Mouse (Mus musculus): ENCODE data around the gene Fzd2. TPM values are rescaled to one million over a fixed set of nuclear protein-coding genes. Genes with fewer than 3 reads are reported as not detected.

The Fzd2 gene
- polyA plus RNA-seq, 1 experiment: 66.9 TPM

- no peak overlapping the region for H3K4me2 ChIP-seq (ENCODE audit: low read depth)
- no peak for TF ChIP-seq USF1 (IDR thresholded peaks at IDR 0.05; ENCODE audit: low read depth)
- TF ChIP-seq CEBPB (IDR thresholded peaks at IDR 0.05; ENCODE audit: insufficient read depth, poor library complexity, severe bottlenecking): no peak
- no peak for TF ChIP-seq MAX (IDR thresholded peaks at IDR 0.05; ENCODE audit: low read depth)
- TF ChIP-seq POLR2A (IDR thresholded peaks at IDR 0.05; ENCODE audit: insufficient read length, low read depth): no peak
- no peak for TF ChIP-seq SRF (IDR thresholded peaks at IDR 0.05; ENCODE audit: control insufficient read depth, insufficient read length, low read depth)
- no peak for TF ChIP-seq REST (IDR thresholded peaks at IDR 0.05; ENCODE audit: insufficient read depth, insufficient read length)
- TF ChIP-seq TCF3 (IDR thresholded peaks at IDR 0.05; ENCODE audit: insufficient read length, low read depth): no peak
- no peak for TF ChIP-seq POLR2AphosphoS2 (IDR thresholded peaks at IDR 0.05; ENCODE audit: insufficient read length, low read depth)
- TF ChIP-seq MYOG (IDR thresholded peaks at IDR 0.05; ENCODE audit: control insufficient read depth in 1 of 3, insufficient read depth in 1 of 3, insufficient read length in 2 of 3, low read depth in 2 of 3): no peak
- TF ChIP-seq E2F4 (IDR thresholded peaks at IDR 0.05; ENCODE audit: insufficient read depth): no peak
- no peak overlapping the region for H3ac ChIP-seq (ENCODE audit: control insufficient read depth, insufficient read length)
- H3K79me2 ChIP-seq (ENCODE audit: control insufficient read depth, insufficient read depth): no peaks in the 10 kb centered on the region
- no peaks in the 10 kb centered on the region for H3K27me3 ChIP-seq (ENCODE audit: control insufficient read depth, insufficient read depth, insufficient read length)
- H3K4me3 ChIP-seq: no peak overlapping the region
- no peaks in the 10 kb centered on the region for H3K36me3 ChIP-seq (ENCODE audit: control insufficient read depth, insufficient read depth)
Measured at GRCm38 (mm10) chr11:102567157-102567556, 37.0 kb upstream of the Fzd2 start.

GRCm38 (mm10) chr11:102567723-102568122 lies 36.5 kb upstream of the Fzd2 start:
- Histone ChIP-seq H3K4me3 (no peak overlapping the region), H3K36me3 (ENCODE audit: control insufficient read depth, insufficient read depth) (no peaks in the 10 kb centered on the region), H3ac (ENCODE audit: control insufficient read depth, insufficient read length) (no peak overlapping the region), H3K27me3 (ENCODE audit: control insufficient read depth, insufficient read depth, insufficient read length) (no peaks in the 10 kb centered on the region), H3K79me2 (ENCODE audit: control insufficient read depth, insufficient read depth) (no peaks in the 10 kb centered on the region), H3K4me2 (ENCODE audit: low read depth) (no peak overlapping the region)
- TF ChIP-seq USF1 (IDR thresholded peaks at IDR 0.05; ENCODE audit: low read depth) (no peak), TCF12 (IDR thresholded peaks at IDR 0.05; ENCODE audit: insufficient read depth, poor library complexity, severe bottlenecking) (no peak), MYOD1 (IDR thresholded peaks at IDR 0.05; ENCODE audit: control insufficient read depth in 1 of 3, insufficient read length in 2 of 3, low read depth in 2 of 3) (no peak), MAX (IDR thresholded peaks at IDR 0.05; ENCODE audit: low read depth) (no peak), E2F4 (IDR thresholded peaks at IDR 0.05; ENCODE audit: insufficient read depth) (no peak), POLR2A (IDR thresholded peaks at IDR 0.05; ENCODE audit: insufficient read length, low read depth) (no peak), MYOG (IDR thresholded peaks at IDR 0.05; ENCODE audit: control insufficient read depth in 1 of 3, insufficient read depth in 1 of 3, insufficient read length in 2 of 3, low read depth in 2 of 3) (no peak)

- no peaks in the 10 kb centered on the region for H3K79me2 ChIP-seq (ENCODE audit: control insufficient read depth, insufficient read depth)
- no peak overlapping the region for H3ac ChIP-seq (ENCODE audit: control insufficient read depth, insufficient read length)
- no peaks in the 10 kb centered on the region for H3K36me3 ChIP-seq (ENCODE audit: control insufficient read depth, insufficient read depth)
- TF ChIP-seq POLR2A (IDR thresholded peaks at IDR 0.05; ENCODE audit: insufficient read length, low read depth): no peak
- no peak for TF ChIP-seq USF1 (IDR thresholded peaks at IDR 0.05; ENCODE audit: low read depth)
- no peak for TF ChIP-seq TCF12 (IDR thresholded peaks at IDR 0.05; ENCODE audit: insufficient read depth, poor library complexity, severe bottlenecking)
- no peak for TF ChIP-seq SRF (IDR thresholded peaks at IDR 0.05; ENCODE audit: control insufficient read depth, insufficient read length, low read depth)
- no peak for TF ChIP-seq MYOG (IDR thresholded peaks at IDR 0.05; ENCODE audit: control insufficient read depth in 1 of 3, insufficient read depth in 1 of 3, insufficient read length in 2 of 3, low read depth in 2 of 3)
- no peak overlapping the region for H3K4me3 ChIP-seq
- H3K27me3 ChIP-seq (ENCODE audit: control insufficient read depth, insufficient read depth, insufficient read length): no peaks in the 10 kb centered on the region
- H3K4me2 ChIP-seq (ENCODE audit: low read depth): no peak overlapping the region
Measured at GRCm38 (mm10) chr11:102568191-102568590, 36.0 kb upstream of the Fzd2 start.

DNA sequence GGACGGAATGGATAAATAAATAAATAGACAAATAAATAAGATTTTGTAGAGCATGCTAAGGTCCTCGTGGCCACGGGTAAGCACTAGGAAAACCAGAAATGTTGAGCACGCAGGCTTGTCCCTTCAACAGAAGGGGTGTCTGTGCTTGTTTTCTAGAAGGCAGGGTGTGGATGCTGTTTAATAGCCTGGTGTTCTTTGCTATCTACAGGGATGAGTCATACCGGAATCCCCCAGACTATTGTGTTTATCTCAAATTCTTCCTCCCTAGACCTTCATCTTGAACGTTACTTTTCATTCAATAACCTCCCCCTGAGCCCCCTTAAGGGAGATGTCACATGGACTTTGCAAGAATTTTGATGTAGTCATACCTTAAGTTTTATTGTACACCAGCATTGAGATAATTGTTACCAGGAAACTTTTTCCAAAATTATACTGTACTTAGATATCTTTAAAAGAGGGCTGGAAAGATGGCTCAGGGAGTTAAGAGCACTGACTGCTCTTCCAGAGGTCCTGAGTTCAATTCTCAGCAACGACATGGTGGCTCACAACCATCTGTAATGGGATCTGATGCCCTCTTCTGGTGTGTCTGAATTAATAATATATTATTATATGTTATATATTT lies 35.3 kb upstream of the Fzd2 start:
- Histone ChIP-seq H3K4me3 (no peak overlapping the region), H3K4me2 (ENCODE audit: low read depth) (no peak overlapping the region), H3K36me3 (ENCODE audit: control insufficient read depth, insufficient read depth) (no peaks in the 10 kb centered on the region), H3K79me2 (ENCODE audit: control insufficient read depth, insufficient read depth) (no peaks in the 10 kb centered on the region), H3K27me3 (ENCODE audit: control insufficient read depth, insufficient read depth, insufficient read length) (no peaks in the 10 kb centered on the region), H3ac (ENCODE audit: control insufficient read depth, insufficient read length) (no peak overlapping the region)
- TF ChIP-seq TCF12 (IDR thresholded peaks at IDR 0.05; ENCODE audit: insufficient read depth, poor library complexity, severe bottlenecking) (no peak), MYOD1 (IDR thresholded peaks at IDR 0.05; ENCODE audit: control insufficient read depth in 1 of 3, insufficient read length in 2 of 3, low read depth in 2 of 3) (no peak), SRF (IDR thresholded peaks at IDR 0.05; ENCODE audit: control insufficient read depth, insufficient read length, low read depth) (no peak), CEBPB (IDR thresholded peaks at IDR 0.05; ENCODE audit: insufficient read depth, poor library complexity, severe bottlenecking) (no peak), MAX (IDR thresholded peaks at IDR 0.05; ENCODE audit: low read depth) (no peak), MYOG (IDR thresholded peaks at IDR 0.05; ENCODE audit: control insufficient read depth in 1 of 3, insufficient read depth in 1 of 3, insufficient read length in 2 of 3, low read depth in 2 of 3) (no peak), REST (IDR thresholded peaks at IDR 0.05; ENCODE audit: insufficient read depth, insufficient read length) (no peak), POLR2AphosphoS2 (IDR thresholded peaks at IDR 0.05; ENCODE audit: insufficient read length, low read depth) (no peak), POLR2A (IDR thresholded peaks at IDR 0.05; ENCODE audit: insufficient read length, low read depth) (no peak), TCF3 (IDR thresholded peaks at IDR 0.05; ENCODE audit: insufficient read length, low read depth) (no peak), USF1 (IDR thresholded peaks at IDR 0.05; ENCODE audit: low read depth) (no peak), E2F4 (IDR thresholded peaks at IDR 0.05; ENCODE audit: insufficient read depth) (no peak)

Measured in myocyte (in vitro differentiated cells).